Mouse (Mus musculus) kidney, adult 8-10 months (tissue): ENCODE measurements around the gene B4galt1.

Source experiments
- DNase-seq, 2 experiments: peaks; one replicate each; pipeline ENCODE4 v3.0.0; 2022

Gene B4galt1

DNA sequence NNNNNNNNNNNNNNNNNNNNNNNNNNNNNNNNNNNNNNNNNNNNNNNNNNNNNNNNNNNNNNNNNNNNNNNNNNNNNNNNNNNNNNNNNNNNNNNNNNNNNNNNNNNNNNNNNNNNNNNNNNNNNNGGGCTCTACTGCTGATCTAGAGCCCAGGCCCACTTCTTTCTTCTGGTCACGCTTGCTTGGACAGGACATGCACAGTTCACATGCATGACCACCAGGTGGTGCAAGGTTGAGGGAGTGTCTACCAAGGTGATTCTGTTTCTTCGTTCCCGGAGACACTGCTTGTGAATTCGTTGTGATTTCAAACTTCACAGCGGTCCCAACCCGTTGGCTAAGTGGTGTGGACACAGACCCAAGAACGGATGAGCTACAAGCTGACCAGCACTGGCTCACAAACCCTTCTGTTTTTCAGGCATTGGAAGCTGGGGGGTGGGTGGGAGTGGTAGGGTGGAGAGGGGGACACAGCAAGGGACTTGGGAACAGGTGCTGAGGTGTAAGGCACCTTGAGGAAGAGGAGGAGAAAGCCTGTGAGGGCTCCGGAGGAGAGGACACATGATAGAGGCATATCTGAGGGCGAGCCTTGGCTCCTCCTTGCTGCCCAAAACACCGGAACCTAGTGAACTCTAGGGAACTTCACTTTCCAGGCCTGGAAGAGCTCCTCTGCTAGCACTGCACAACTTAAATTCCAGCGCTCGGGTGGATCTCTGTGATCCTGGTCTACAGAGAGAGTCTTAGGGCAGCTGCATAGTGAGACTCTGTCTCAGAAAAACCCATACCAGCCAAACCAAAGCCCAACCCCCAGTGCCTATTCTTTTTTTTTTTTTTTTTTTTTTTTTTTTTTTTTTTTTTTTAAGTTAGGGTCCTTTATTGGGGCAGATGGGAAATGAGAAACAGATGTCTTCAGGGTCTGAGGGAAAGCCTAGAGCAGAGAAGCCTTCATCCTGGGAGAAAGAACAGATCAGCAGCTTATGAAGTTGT lies 79.2 kb downstream of the B4galt1 start:
- peak; percentile 78 to 81 for DNase-seq

DNA sequence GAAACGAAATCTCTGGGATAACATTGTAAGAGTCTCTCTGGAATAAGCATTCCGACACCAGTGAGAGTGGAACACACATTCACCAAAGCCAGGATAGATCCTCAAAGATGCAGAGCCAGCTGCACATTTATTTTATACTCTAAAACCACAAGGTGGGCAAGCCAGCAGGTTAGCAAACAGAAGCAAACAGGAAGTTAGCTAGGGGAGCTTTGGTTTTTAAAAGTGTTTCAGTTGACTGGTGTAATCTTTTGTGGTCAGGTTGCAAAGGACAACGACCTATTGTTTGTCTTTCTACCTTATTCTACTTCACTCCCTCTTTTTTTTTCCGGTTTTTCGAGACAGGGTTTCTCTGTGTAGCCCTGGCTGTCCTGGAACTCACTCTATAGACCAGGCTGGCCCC lies 93.9 kb downstream of the B4galt1 start:
- no peak for DNase-seq

DNA sequence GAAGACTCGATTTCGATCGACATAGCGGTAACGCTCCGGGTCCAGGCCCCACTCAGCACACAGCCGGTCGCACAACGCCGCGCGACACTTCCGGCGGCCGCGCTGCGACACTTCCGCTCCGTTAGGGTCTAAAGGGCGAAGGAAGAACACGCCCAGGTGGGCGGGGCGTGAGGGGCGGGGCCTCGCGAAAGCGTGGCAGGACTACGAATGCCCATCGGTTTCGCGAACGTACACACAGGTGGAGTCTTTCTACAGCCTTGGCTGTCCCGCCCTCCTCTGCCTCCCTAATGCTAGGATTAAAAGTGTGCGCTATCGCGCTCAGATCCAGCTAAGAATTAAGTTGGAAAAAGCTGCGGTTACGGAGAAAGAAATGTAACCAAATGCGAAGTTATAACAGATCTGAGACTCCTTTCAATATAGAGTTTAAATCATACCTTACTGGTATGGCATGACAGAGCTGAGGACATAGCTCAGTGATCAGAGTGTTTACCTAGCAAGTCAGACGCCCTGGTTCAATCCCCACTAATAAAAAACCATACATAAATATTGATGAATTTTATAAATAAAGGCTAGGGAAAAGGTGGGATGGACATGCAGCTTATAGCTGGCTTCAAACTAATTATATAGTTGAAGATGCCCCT lies 95.9 kb downstream of the B4galt1 start, which contains the start of gene Smu1:
Gene Smu1 (minus strand): TSS at position 144 of the 641 bp plus-strand sequence.
- DNase-seq, result peak; percentile 96 to 98

DNA sequence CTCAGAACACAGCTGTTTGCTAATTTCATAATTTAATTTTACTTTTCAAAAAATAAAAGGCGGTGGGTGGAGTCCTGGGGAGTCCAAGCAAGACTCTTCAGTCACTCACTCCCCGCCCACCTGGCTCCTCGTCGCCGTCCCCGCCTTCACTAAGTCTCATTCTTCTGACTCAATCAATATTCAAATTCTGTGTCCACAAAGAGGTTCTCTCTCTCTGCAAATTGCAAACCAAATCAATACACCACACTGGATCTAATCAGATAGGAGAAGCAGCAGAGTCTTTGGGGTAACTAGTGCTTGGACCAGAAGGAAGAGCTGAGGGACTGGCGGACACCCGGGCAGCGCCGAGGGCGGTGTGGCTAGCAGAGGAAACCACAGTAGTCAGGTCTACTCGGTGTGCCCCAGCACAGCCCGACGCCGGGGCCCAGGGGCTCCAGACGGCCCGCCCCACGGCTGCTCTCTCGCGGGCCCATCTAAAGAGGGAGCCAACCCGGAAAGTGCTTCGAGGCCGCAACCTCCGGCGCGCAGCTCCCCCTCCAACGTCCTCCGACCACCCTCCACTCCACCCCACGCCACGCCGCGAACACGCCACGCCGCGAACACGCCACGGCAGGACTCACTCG lies 96.5 kb downstream of the B4galt1 start:
- DNase-seq, result no peak
